Mouse (Mus musculus) heart, embryonic 12.5 days (tissue): ENCODE results near the gene Stra8. TPM values are rescaled to one million over a fixed set of nuclear protein-coding genes. Genes with fewer than 3 reads are reported as not detected.

Experiments used
- ATAC-seq: fragments of 200-750 bp; cut with Nextera tagmentation; 2 replicates; pipeline ENCODE4 v1.8.0; 2017; ENCODE audit warnings: moderate TSS enrichment, moderate library complexity; ENCODE audit not compliant: insufficient number of reproducible peaks, low FRiP score
- H3K27ac ChIP-seq: fragments of 300-500 bp; sonication (generic); 2 replicates; pipeline ENCODE4 v1.5.1; 2016; ENCODE audit warnings: mild to moderate bottlenecking, moderate library complexity; ENCODE audit not compliant: poor library complexity, severe bottlenecking
- H3K27me3 ChIP-seq: fragments of 300-500 bp; sonication (generic); replicated peaks from 2 replicates; pipeline ENCODE4 v1.6.1; 2016; ENCODE audit warnings: mild to moderate bottlenecking, moderate library complexity
- H3K36me3 ChIP-seq: fragments of 300-500 bp; sonication (generic); 2 replicates; pipeline ENCODE4 v1.6.1; 2016; ENCODE audit warnings: mild to moderate bottlenecking, moderate library complexity
- H3K4me1 ChIP-seq: fragments of 300-500 bp; sonication (generic); replicated peaks from 2 replicates; pipeline ENCODE4 v1.6.1; 2016; ENCODE audit warnings: mild to moderate bottlenecking
- H3K4me2 ChIP-seq: fragments of 300-500 bp; sonication (generic); 2 replicates; pipeline ENCODE4 v1.6.1; 2016; ENCODE audit warnings: mild to moderate bottlenecking, moderate library complexity
- H3K4me3 ChIP-seq: fragments of 300-500 bp; sonication (generic); 2 replicates; pipeline ENCODE4 v1.5.1; 2016; ENCODE audit warnings: mild to moderate bottlenecking
- H3K9ac ChIP-seq: fragments of 300-500 bp; sonication (generic); 2 replicates; pipeline ENCODE4 v1.6.1; 2016; ENCODE audit warnings: mild to moderate bottlenecking, moderate library complexity
- H3K9me3 ChIP-seq: fragments of 300-500 bp; sonication (generic); replicated peaks from 2 replicates; pipeline ENCODE4 v1.6.1; 2016; ENCODE audit warnings: mild to moderate bottlenecking, moderate library complexity
- WGBS: fragments of 180-500 bp; shearing (Covaris S2); methylation state at CpG from one replicate; pipeline ENCODE4 v1.1.7; 2016; 5-methylcytosine and 5-hydroxymethylcytosine counted together
- polyA plus RNA-seq: library from polyadenylated mRNA; unstranded; fragments of >200 nt; fragmentation: Nextera tagmentation; extraction: Ambion mirVana; gene quantifications from 2 replicates; pipeline ENCODE4 v1.2.1, GENCODE M21; 2016

Gene Stra8
- polyA plus RNA-seq, 1 experiment from 2014 or later, result not detected

DNA sequence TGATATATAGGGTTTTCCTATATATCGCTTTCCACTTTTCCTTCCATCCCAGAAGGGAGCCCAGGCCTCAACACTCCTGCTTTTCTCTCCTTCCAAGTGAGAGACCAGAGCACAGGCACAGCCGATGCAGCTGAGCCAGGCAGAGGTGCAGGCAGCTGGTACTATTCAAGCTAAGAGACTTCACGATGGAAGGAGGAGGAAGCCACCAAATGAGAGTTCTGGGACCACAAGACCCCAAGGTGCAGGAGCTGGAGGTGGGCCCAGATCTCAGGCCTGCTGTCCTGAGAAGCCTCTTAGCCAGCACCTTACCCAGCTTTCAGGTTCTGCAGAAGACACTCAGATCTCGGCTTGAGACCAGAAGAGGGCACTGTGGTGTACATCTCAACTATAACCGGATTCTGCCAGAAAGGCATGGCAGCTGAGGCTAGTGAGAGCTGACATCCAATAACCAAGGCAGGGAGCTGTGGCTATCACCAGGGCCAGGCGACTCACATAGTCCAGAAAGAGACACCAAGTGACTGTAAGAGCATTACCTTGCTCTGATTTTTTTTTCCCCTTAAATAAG is 40.0 kb upstream of the Stra8 start:
- no peak for ATAC-seq
- Histone ChIP-seq H3K27me3 (no peaks in the 10 kb centered on the region), H3K27ac (no peak overlapping the region), H3K4me3 (no peak overlapping the region), H3K4me1 (peaks cover 32% of the 10 kb centered on the region), H3K9ac (no peak overlapping the region), H3K4me2 (no peak overlapping the region), H3K36me3 (peaks cover 56% of the 10 kb centered on the region), H3K9me3 (no peaks in the 10 kb centered on the region)
- WGBS, result 60% methylated on average over 6 of the region's 6 CpGs

DNA sequence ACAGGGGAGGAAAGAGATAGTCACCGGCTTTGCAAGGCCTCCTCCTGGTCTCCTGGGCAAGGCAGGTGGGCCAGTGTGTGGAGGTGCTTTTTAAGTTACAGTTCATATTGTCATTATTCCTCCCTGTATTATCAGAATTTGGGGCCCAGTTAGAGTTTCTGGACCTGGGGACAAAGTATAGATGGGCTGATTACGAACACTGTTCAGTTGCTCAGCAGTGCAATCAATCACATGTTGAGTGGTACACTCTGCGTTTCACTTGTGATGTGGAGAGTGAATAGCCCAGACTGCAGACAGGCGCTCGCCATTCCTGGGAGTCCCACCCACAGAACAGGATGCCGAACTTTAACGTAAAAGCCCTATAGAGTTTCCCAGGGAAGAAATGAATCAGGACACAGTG is 35.2 kb upstream of the Stra8 start:
- no peak for ATAC-seq
- peaks cover 89% of the 10 kb centered on the region for H3K36me3 ChIP-seq
- 80% methylated on average over 7 of the region's 7 CpGs for WGBS
- H3K27me3 ChIP-seq, result no peaks in the 10 kb centered on the region
- peaks cover 26% of the 10 kb centered on the region for H3K4me1 ChIP-seq
- H3K9me3 ChIP-seq, result no peaks in the 10 kb centered on the region
- no peak overlapping the region for H3K4me3 ChIP-seq
- no peak overlapping the region for H3K4me2 ChIP-seq
- H3K27ac ChIP-seq, result no peak overlapping the region
- H3K9ac ChIP-seq, result no peak overlapping the region

DNA sequence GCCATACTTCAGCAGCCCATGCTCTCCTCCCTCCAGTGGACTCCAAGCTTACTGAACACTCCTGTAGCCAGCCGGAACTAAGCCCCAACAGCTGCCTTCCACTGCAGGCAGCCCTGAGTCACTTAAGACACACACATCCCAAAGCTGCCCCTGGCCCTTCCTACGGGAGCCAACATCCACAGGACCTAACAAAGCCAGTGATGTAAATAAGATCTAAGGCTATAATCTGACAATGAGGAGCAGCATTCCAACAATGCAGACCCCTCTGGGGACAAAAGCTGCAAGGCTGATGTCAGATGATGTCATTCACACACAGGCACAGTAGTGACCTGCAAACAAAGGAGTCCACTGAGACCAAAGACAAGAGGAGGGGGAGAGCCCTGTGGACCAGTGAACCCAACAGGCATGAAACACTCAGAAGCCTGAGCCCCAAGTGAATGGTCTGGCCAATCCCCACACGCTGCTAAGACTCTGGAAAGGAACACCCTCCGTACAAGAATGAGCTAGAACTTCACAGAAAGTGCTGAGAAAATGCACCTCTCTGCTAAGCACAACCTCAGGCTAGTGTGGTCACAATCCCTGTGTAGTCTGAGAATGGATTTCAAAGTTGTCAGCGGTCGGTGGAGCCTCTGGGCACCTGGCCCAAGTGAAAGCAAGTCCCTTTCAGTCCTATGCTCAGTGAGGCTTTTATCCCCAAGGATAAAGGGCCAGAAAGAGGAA is 32.7 kb upstream of the Stra8 start:
- no peaks in the 10 kb centered on the region for H3K27me3 ChIP-seq
- peak overlapping the region; percentile 12; the same call in 1 of the 2 replicates for H3K27ac ChIP-seq
- no peak for ATAC-seq
- H3K4me2 ChIP-seq, result no peak overlapping the region
- H3K4me1 ChIP-seq, result peaks cover 29% of the 10 kb centered on the region
- no peaks in the 10 kb centered on the region for H3K9me3 ChIP-seq
- H3K9ac ChIP-seq, result 0 out of 2 replicates have a peak overlapping the region, but pooled peaks have one; percentile 28
- no peak overlapping the region for H3K4me3 ChIP-seq
- H3K36me3 ChIP-seq, result peaks cover 92% of the 10 kb centered on the region
- WGBS, result 68% methylated on average over 6 of the region's 6 CpGs

DNA sequence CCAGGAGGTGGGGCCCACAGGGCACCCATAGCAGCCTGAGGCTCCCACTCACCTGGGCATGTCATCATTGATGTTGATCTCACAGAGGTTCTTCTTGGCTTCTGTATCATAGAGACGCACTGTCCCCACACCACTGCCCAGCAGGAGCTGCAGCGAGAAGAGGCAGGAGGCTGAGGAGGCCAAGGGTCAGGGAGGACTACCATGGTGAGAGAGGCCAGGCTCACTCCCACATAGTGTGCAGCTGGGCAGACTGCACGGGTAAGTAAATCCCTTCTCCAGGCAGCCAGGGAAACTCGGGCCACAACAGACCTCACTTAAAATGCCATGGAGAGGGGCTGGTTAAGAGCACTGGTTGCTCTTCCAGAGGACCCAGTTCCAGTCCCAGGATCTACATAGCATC is 30.8 kb upstream of the Stra8 start:
- Histone ChIP-seq H3K9me3 (no peaks in the 10 kb centered on the region), H3K36me3 (peaks cover 93% of the 10 kb centered on the region), H3K27ac (no peak overlapping the region), H3K27me3 (no peaks in the 10 kb centered on the region), H3K4me1 (peaks cover 29% of the 10 kb centered on the region), H3K4me3 (no peak overlapping the region), H3K9ac (no peak overlapping the region), H3K4me2 (no peak overlapping the region)
- 70% methylated on average over 4 of the region's 4 CpGs for WGBS
- ATAC-seq, result no peak

DNA sequence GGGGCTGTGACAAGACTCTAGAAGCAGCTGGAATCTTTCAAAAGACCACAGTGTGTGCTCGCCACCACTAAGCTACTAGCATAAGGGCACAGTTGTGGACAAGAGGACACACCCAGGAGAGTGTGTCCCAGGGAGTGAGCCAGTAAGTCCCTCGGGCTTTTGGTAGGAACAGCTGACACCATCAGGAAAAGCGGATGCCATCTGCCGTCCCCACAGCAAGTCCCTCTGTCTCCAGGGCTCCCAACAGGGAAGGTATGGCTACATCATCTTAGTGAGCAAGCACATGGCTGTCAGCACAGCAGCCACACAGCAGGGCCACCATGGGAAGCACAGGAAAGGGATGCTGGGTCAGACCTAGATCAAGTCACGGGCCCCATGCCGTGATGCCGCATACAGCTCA is 24.4 kb upstream of the Stra8 start:
- ATAC-seq, result no peak
- H3K27me3 ChIP-seq, result no peaks in the 10 kb centered on the region
- H3K9ac ChIP-seq, result no peak overlapping the region
- 82% methylated on average over 7 of the region's 7 CpGs for WGBS
- no peaks in the 10 kb centered on the region for H3K9me3 ChIP-seq
- no peak overlapping the region for H3K4me3 ChIP-seq
- peaks cover 75% of the 10 kb centered on the region for H3K36me3 ChIP-seq
- H3K4me1 ChIP-seq, result peaks cover 21% of the 10 kb centered on the region
- H3K27ac ChIP-seq, result no peak overlapping the region
- H3K4me2 ChIP-seq, result no peak overlapping the region

DNA sequence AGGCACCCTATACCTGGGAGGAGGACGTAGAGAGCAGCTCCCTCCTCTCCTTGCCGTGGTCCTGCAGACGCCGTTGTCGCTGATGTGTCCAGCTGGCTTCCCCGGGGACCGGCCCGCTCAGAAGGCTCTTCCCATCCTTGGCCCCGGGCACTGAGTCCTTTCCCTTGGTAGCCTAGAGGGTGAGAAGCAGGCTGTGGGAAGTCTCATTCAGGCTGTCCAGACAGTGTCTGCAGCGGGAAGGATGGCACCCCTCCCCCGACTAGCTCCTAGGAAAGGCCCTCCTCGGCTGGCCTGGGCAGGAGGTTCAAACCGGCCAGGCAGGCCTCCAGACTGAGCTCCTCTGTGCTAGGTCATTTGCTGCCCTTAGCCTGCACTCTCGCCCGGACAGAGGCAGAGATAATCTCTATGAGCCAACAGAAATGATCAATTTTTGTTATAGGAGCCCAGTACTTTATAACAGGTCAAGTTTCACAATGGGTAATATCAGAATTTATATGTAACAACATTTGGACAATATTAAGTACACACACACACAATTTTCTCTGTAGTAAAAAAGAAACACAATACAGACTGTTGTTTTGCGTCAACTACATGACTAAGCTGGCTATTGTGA is 23.7 kb upstream of the Stra8 start:
- Histone ChIP-seq H3K36me3 (peaks cover 73% of the 10 kb centered on the region), H3K4me1 (peaks cover 24% of the 10 kb centered on the region), H3K9ac (no peak overlapping the region), H3K27me3 (no peaks in the 10 kb centered on the region), H3K4me2 (no peak overlapping the region), H3K9me3 (no peaks in the 10 kb centered on the region), H3K27ac (no peak overlapping the region), H3K4me3 (no peak overlapping the region)
- 61% methylated on average over 16 of the region's 16 CpGs for WGBS
- no peak; the same call in 1 of the 2 replicates for ATAC-seq

DNA sequence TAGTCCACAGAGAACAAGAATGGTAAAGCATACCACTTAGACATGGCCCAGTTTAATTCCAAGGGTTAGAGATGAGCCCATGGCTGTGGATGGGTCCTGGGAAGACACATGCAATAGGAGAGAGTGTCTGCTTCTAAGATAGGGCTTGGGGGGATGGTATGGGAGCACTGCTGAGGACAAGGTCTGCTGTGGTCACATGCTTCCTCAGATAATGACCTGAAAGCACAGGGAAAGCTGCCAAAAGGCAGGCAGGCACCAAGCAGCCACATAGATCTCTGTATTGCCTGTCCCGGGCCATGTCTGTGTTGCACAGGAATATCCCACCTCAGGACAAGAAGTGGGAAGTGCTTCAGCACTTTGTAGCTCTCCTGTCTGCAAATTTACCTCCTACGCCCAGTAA is 20.8 kb upstream of the Stra8 start:
- H3K36me3 ChIP-seq, result peaks cover 52% of the 10 kb centered on the region
- no peak overlapping the region for H3K9ac ChIP-seq
- no peak overlapping the region for H3K4me2 ChIP-seq
- 43% methylated on average over 2 of the region's 2 CpGs for WGBS
- peak overlapping the region; percentile 70 for H3K27ac ChIP-seq
- no peaks in the 10 kb centered on the region for H3K27me3 ChIP-seq
- H3K4me3 ChIP-seq, result no peak overlapping the region
- ATAC-seq, result peak; percentile 54; the same call in 1 of the 2 replicates
- H3K4me1 ChIP-seq, result peaks cover 52% of the 10 kb centered on the region
- H3K9me3 ChIP-seq, result no peaks in the 10 kb centered on the region

DNA sequence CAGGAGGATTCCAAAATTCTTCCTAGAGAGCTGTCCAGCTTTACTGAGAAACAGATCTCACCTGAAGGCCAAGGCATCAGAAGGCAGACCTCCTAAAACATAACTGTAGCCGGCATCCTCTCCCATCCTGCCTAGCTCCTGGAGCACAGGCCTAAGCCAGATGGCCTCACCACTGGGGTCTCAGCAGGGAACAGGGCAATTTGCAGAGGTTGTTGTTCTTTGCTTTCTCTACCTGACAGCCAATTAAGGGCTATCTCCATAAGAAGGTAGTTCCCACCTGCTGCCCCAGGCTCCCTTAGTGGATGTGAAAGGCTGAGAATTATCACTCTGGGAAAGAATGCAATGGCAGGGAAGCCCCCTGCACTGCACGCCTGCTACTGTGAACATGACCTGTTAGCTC is 19.0 kb upstream of the Stra8 start:
- 70% methylated on average over 2 of the region's 2 CpGs for WGBS
- Histone ChIP-seq H3K4me1 (peaks cover 59% of the 10 kb centered on the region), H3K36me3 (peaks cover 43% of the 10 kb centered on the region)

DNA sequence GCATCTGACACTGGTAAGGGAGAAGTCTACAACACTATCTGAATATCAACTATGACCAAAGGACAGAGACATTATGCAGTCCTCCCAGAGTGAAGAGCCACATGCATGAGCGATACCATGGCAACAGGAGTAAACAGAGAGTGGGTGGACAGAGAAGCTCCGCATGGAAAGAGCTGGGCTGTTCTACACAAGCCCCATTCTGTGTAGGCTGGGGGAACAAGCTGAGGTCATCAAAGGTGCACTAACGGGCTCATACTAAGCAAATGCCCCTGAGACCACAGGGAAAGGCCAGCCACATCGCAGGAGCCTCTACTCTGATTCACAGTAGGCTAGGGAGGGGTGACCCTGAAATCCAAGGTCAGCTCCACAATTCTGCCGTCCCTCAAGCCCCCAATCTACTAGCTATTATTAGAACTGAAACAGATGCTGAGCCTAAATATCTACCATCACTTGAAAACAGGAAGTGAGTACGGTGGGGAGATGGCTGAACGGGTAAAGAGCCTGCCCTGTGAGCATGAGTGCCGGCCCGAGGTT is 18.0 kb upstream of the Stra8 start:
- Histone ChIP-seq H3K27me3 (no peaks in the 10 kb centered on the region), H3K9me3 (no peaks in the 10 kb centered on the region), H3K36me3 (peaks cover 46% of the 10 kb centered on the region), H3K4me3 (no peak overlapping the region), H3K9ac (0 out of 2 replicates have a peak overlapping the region, but pooled peaks have one; percentile 34), H3K27ac (peak overlapping the region; percentile 57), H3K4me1 (peaks cover 62% of the 10 kb centered on the region), H3K4me2 (peak overlapping the region; percentile 36)
- ATAC-seq, result no peak
- 26% methylated on average over 9 of the region's 9 CpGs for WGBS

More for the DNA sequence above, 19.0 kb upstream of the Stra8 start:
- ATAC-seq, result no peak
- Histone ChIP-seq H3K4me2 (no peak overlapping the region), H3K9me3 (no peaks in the 10 kb centered on the region), H3K4me3 (no peak overlapping the region), H3K9ac (no peak overlapping the region), H3K27ac (no peak overlapping the region), H3K27me3 (no peaks in the 10 kb centered on the region)

DNA sequence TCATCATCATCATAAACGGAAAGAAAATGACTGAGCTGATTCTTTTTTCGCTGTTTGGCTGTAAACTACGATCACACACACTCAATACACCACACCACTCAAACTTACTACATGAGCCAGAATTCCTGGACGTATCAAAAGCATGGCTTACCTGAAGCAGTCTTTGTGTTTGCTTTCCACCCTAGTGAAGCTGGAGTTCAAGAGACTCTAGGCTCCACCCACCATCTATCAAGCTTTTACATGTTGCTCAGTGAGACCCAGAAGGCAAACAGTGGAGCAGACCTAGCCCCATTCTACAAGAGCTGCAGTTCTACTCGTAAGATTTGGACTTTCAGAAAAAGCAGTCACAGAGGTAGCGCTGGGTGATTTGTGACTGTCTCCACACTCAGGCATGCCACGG is 17.4 kb upstream of the Stra8 start:
- WGBS, result 74% methylated on average over 7 of the region's 7 CpGs

DNA sequence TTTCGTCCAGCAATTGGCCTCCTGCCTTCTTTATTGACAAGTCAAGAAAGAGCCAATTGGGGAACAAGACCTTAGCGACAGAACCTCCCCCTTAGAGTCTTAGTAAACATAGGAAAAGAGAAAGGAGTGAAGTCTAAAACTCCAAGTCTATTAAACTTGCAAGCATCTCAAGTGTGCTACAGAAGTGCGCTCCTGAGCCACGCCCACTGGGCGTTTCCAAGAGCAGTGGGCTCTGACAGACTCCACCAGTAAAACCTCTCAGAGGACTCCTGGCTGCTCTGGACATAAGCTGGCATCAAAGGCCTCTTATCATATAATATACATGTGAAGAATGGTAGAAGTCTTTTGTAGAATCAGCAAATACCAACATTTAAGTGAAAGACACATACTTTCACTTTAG is 16.5 kb upstream of the Stra8 start:
- H3K27me3 ChIP-seq, result no peaks in the 10 kb centered on the region
- peak overlapping the region; percentile 57 for H3K27ac ChIP-seq
- H3K4me3 ChIP-seq, result no peak overlapping the region
- 79% methylated on average over 5 of the region's 5 CpGs for WGBS
- peaks cover 73% of the 10 kb centered on the region for H3K4me1 ChIP-seq
- no peak for ATAC-seq
- H3K9ac ChIP-seq, result no peak overlapping the region
- peaks cover 49% of the 10 kb centered on the region for H3K36me3 ChIP-seq
- H3K9me3 ChIP-seq, result no peaks in the 10 kb centered on the region
- no peak overlapping the region for H3K4me2 ChIP-seq

More for the DNA sequence above, 17.4 kb upstream of the Stra8 start:
- peak overlapping the region; percentile 57 for H3K27ac ChIP-seq
- peaks cover 49% of the 10 kb centered on the region for H3K36me3 ChIP-seq
- peaks cover 68% of the 10 kb centered on the region for H3K4me1 ChIP-seq
- no peak overlapping the region for H3K9ac ChIP-seq
- no peaks in the 10 kb centered on the region for H3K9me3 ChIP-seq
- no peak for ATAC-seq
- H3K4me2 ChIP-seq, result peak overlapping the region; percentile 36
- H3K27me3 ChIP-seq, result no peaks in the 10 kb centered on the region
- H3K4me3 ChIP-seq, result no peak overlapping the region
